Mouse (Mus musculus): ENCODE results near the gene Hdlbp. TPM values are rescaled to one million over a fixed set of nuclear protein-coding genes. Genes with fewer than 3 reads are reported as not detected.

Hdlbp gene
- polyA plus RNA-seq, 1 experiment from 2014 or later = 142 TPM

DNA sequence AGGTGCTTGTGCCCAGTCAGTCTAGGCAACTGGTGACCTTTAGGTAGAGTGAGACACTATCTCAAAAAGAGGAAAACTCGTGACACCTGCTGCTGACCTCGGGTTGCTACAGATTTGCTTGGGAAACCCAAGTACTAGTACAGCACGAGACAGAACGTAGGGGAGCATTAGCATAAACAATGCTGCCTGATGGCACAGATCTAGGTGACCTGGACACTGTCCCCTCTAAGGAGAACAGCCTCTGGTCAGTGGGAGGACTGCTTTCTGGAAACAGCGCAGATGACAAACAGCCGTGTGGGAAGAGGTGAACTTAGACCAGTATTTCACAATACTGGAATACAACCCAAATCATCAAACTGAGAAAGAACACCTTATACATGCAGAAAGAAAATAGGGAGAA, 46.5 kb downstream of the Hdlbp start:
- no peaks in the 10 kb centered on the region for H3K9me3 ChIP-seq (ENCODE audit: control insufficient read depth, low read length)
- H3K9ac ChIP-seq (ENCODE audit: low read length) = no peak overlapping the region
- H3K4me3 ChIP-seq (ENCODE audit: low read depth, low read length) = no peak overlapping the region
- H3K4me1 ChIP-seq (replicated peaks; ENCODE audit: control insufficient read depth, insufficient read depth, low read length) = no peaks in the 10 kb centered on the region
- no peak for DNase-seq (ENCODE audit: low spot score)
- no peaks in the 10 kb centered on the region for H3K27me3 ChIP-seq (replicated peaks; ENCODE audit: control insufficient read depth, insufficient read depth, low read length)
- H3K36me3 ChIP-seq (ENCODE audit: control insufficient read depth, insufficient read depth, low read length) = peaks cover 95% of the 10 kb centered on the region
- WGBS = 86% methylated on average over 6 of the region's 6 CpGs
- H3K27ac ChIP-seq (ENCODE audit: low read depth) = no peak overlapping the region
- ATAC-seq (replicated peaks; ENCODE audit: low FRiP score, low TSS enrichment, low read depth) = no peak
- H3K4me2 ChIP-seq (ENCODE audit: low read length) = no peak overlapping the region

DNA sequence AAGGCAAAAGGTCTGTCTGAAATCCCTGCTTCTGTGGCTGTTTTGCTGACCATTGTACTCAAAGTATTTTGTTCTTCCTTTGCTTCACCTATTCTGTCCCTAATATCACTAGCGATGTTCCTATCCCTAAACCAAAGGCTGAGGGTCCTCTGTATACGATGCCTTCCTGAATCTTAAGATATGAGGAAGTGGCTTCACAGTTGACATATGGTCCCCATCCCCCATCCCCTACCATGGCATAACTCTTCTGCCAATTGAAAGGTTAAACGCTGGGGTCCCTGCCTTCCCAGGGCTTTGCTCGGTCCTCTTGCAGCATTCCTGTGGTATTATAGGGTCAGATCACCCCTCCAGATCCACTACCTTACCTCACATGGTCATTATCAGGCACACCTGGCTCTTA, 75.2 kb downstream of the Hdlbp start:
- Histone ChIP-seq H3K36me3 (ENCODE audit: control insufficient read depth, insufficient read depth, low read length) (peaks cover 34% of the 10 kb centered on the region), H3K4me2 (ENCODE audit: low read length) (no peak overlapping the region), H3K27me3 (replicated peaks; ENCODE audit: control insufficient read depth, insufficient read depth, low read length) (no peaks in the 10 kb centered on the region), H3K9ac (ENCODE audit: low read length) (no peak overlapping the region), H3K4me3 (ENCODE audit: low read depth, low read length) (no peak overlapping the region), H3K27ac (ENCODE audit: low read depth) (no peak overlapping the region), H3K4me1 (replicated peaks; ENCODE audit: control insufficient read depth, insufficient read depth, low read length) (0 out of 2 replicates have a peak, but pooled peaks cover 4% of the 10 kb centered on the region), H3K9me3 (ENCODE audit: control insufficient read depth, low read length) (no peaks in the 10 kb centered on the region)
- DNase-seq (ENCODE audit: low spot score) = no peak
- 74% methylated on average over 4 of the region's 4 CpGs for WGBS
- ATAC-seq (replicated peaks; ENCODE audit: low FRiP score, low TSS enrichment, low read depth) = no peak

DNA sequence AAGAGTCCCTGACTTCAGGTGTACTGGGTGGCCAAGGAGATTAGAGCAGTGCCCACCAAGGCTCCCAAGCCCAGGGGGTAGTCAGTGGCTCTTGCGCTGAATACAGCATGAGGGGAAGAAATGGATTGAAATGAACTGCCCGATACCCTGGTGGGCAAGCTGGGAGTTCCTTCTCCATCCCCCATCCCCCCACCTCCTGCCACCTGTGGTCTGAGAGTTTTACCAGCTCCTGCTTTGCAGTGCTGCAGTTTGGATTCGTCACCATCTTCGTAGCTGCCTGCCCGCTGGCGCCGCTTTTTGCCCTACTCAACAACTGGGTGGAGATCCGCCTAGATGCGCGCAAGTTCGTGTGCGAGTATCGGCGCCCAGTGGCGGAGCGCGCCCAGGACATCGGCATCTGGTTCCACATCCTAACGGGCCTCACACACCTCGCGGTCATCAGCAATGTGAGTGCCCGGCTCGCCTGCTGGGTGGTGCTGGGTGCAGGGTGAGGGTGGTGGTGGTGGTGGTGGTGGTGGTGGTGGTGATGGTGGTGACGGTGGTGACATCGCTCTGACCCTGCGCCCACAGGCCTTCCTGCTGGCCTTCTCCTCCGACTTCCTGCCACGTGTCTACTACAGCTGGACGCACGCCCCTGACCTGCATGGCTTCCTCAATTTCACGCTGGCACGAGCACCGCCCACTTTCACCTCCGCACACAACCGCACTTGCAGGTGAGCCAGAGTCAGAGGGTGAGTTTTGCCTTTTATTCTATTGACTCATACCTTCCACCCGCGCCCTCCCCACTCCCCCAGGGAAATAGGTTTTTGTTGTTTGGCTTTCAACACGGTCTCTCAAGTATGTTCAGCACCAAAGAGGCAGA, 77.2 kb downstream of the Hdlbp start:
- H3K9me3 ChIP-seq (ENCODE audit: control insufficient read depth, low read length) = no peaks in the 10 kb centered on the region
- peak overlapping the region; percentile 52 for H3K4me2 ChIP-seq (ENCODE audit: low read length)
- H3K36me3 ChIP-seq (ENCODE audit: control insufficient read depth, insufficient read depth, low read length) = peaks cover 14% of the 10 kb centered on the region
- H3K27ac ChIP-seq (ENCODE audit: low read depth) = no peak overlapping the region
- H3K4me3 ChIP-seq (ENCODE audit: low read depth, low read length) = peak overlapping the region; percentile 24
- DNase-seq (ENCODE audit: low spot score) (peak; percentile 54), ATAC-seq (replicated peaks; ENCODE audit: low FRiP score, low TSS enrichment, low read depth) (peak; percentile 41; the same call in 1 of the 2 replicates)
- 0 out of 2 replicates have a peak, but pooled peaks cover 4% of the 10 kb centered on the region for H3K4me1 ChIP-seq (replicated peaks; ENCODE audit: control insufficient read depth, insufficient read depth, low read length)
- 17% methylated on average over 37 of the region's 38 CpGs for WGBS
- H3K9ac ChIP-seq (ENCODE audit: low read length) = peak overlapping the region; percentile 23; the same call in 1 of the 2 replicates
- no peaks in the 10 kb centered on the region for H3K27me3 ChIP-seq (replicated peaks; ENCODE audit: control insufficient read depth, insufficient read depth, low read length)

DNA sequence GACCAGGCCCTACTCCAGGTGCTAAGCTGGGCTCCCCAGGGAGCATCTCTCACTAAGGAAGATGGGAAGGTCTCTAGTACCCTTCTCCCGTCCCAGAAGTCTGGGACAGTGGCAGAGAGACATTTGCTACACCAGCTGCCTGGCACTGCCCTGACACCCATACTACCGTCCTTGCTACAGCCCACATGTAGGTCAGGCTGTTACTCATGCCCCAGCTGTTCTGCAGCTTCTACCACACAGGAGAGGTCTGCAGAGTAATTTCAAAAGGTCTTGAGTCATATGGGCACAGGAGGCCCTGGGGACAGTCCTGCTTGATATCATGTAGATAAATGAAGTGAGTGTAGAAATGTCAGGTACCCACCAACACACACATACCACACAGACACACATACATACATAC, 89.7 kb downstream of the Hdlbp start:
- Histone ChIP-seq H3K27ac (ENCODE audit: low read depth) (no peak overlapping the region), H3K4me2 (ENCODE audit: low read length) (no peak overlapping the region), H3K9ac (ENCODE audit: low read length) (no peak overlapping the region), H3K4me3 (ENCODE audit: low read depth, low read length) (no peak overlapping the region), H3K27me3 (replicated peaks; ENCODE audit: control insufficient read depth, insufficient read depth, low read length) (no peaks in the 10 kb centered on the region), H3K9me3 (ENCODE audit: control insufficient read depth, low read length) (no peaks in the 10 kb centered on the region), H3K4me1 (replicated peaks; ENCODE audit: control insufficient read depth, insufficient read depth, low read length) (no peaks in the 10 kb centered on the region), H3K36me3 (ENCODE audit: control insufficient read depth, insufficient read depth, low read length) (no peaks in the 10 kb centered on the region)
- DNase-seq (ENCODE audit: low spot score) = no peak
- WGBS = 77% methylated on average over 2 of the region's 2 CpGs
- ATAC-seq (replicated peaks; ENCODE audit: low FRiP score, low TSS enrichment, low read depth) = no peak

DNA sequence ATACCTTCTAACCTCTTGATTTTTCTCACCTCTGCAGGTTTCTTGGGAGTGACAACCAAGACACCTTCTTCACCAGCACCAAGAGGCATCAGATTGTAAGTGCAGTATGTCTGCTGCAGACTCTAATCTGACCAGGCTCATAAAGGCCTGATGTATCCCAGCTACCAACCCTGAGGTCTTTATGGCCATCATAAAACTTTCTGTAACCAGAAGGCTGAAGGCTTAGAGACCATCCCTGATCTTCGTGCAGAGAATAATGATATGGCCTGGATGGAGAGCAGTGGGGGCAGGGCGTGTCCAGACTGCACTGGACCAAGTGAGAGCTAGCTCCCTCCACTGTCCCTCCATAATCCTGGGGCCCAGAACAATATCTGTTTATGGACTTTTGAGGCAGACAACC, 91.4 kb downstream of the Hdlbp start:
- H3K4me3 ChIP-seq (ENCODE audit: low read depth, low read length) = no peak overlapping the region
- no peaks in the 10 kb centered on the region for H3K9me3 ChIP-seq (ENCODE audit: control insufficient read depth, low read length)
- no peak overlapping the region for H3K27ac ChIP-seq (ENCODE audit: low read depth)
- H3K4me2 ChIP-seq (ENCODE audit: low read length) = no peak overlapping the region
- no peaks in the 10 kb centered on the region for H3K27me3 ChIP-seq (replicated peaks; ENCODE audit: control insufficient read depth, insufficient read depth, low read length)
- no peaks in the 10 kb centered on the region for H3K36me3 ChIP-seq (ENCODE audit: control insufficient read depth, insufficient read depth, low read length)
- 44% methylated on average over 2 of the region's 2 CpGs for WGBS
- DNase-seq (ENCODE audit: low spot score) (no peak), ATAC-seq (replicated peaks; ENCODE audit: low FRiP score, low TSS enrichment, low read depth) (peak; percentile 58; the same call in 1 of the 2 replicates)
- no peak overlapping the region for H3K9ac ChIP-seq (ENCODE audit: low read length)
- H3K4me1 ChIP-seq (replicated peaks; ENCODE audit: control insufficient read depth, insufficient read depth, low read length) = no peaks in the 10 kb centered on the region

DNA sequence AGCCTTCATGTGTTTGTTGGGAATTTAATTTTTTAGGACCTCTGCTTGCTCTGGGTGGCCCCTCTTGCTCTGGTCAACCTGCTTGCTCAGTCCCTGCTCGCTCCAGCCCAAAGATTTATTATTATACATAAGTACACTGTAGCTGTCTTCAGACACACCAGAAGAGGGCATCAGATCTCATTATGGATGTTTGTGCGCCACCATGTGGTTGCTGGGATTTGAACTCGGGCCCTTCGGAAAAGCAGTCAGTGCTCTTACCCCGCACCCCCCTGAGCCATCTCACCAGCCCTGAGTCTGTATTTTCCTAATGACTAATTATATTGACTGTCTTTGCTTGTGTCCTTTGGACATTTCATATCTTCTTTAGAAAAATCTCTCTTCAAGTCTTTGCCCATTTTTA, 99.5 kb downstream of the Hdlbp start:
- no peaks in the 10 kb centered on the region for H3K36me3 ChIP-seq (ENCODE audit: control insufficient read depth, insufficient read depth, low read length)
- H3K4me1 ChIP-seq (replicated peaks; ENCODE audit: control insufficient read depth, insufficient read depth, low read length) = no peaks in the 10 kb centered on the region
- no peak overlapping the region for H3K27ac ChIP-seq (ENCODE audit: low read depth)
- DNase-seq (ENCODE audit: low spot score) = no peak
- H3K4me2 ChIP-seq (ENCODE audit: low read length) = no peak overlapping the region
- no peak for ATAC-seq (replicated peaks; ENCODE audit: low FRiP score, low TSS enrichment, low read depth)
- H3K27me3 ChIP-seq (replicated peaks; ENCODE audit: control insufficient read depth, insufficient read depth, low read length) = no peaks in the 10 kb centered on the region; the same call in 1 of the 2 replicates
- 82% methylated on average over 5 of the region's 5 CpGs for WGBS
- H3K9me3 ChIP-seq (ENCODE audit: control insufficient read depth, low read length) = no peaks in the 10 kb centered on the region
- H3K4me3 ChIP-seq (ENCODE audit: low read depth, low read length) = no peak overlapping the region
- no peak overlapping the region for H3K9ac ChIP-seq (ENCODE audit: low read length)

DNA sequence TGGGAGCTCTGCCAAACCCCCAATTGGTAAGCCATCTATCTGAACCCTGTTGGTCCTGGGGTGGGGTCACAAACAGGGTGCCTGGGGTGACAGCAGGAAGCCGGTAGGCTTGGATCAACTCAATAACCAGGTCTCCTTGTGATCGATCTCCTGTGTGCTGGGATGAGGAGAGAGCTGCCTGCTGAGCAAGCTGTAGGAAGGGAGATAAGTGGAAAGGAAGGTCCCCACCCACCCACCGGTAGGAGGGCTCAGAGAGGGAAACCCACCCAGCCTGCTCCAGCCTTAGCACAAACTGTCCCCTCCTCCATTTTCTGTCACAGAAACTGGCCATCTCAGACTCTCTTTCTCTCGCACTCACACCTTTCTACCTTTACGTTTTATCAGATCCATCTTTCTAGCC, 101.3 kb downstream of the Hdlbp start:
- no peak for ATAC-seq (replicated peaks; ENCODE audit: low FRiP score, low TSS enrichment, low read depth)
- 66% methylated on average over 5 of the region's 5 CpGs for WGBS

DNA sequence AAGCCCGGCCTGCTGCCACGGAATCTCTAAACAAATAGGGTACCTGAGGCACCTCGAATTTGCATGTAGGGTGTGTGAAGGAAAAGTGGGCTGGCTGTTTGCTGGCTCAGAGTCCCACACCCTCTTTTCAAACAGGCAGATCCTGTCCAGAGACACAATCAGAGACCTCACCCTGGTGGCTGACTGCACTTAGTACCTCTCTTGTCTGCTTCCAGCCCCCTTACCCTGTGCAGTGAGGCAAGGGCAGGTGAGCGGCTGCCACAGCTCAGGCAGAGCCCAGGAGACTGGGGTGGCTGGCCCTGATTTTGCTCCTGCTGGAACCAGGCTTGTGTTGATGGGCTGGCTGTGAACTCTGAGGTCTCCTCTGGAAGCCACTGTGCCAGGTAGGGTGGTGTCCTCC, 105.0 kb downstream of the Hdlbp start, which contains the start of gene Ano7:
TSS of gene Ano7 (plus strand) at position 266 of the 400 bp plus-strand sequence.
- no peaks in the 10 kb centered on the region; the same call in 1 of the 2 replicates for H3K27me3 ChIP-seq (replicated peaks; ENCODE audit: control insufficient read depth, insufficient read depth, low read length)

More for the DNA sequence above, 101.3 kb downstream of the Hdlbp start:
- Histone ChIP-seq H3K27ac (ENCODE audit: low read depth) (no peak overlapping the region), H3K9me3 (ENCODE audit: control insufficient read depth, low read length) (no peaks in the 10 kb centered on the region), H3K4me2 (ENCODE audit: low read length) (no peak overlapping the region), H3K4me3 (ENCODE audit: low read depth, low read length) (no peak overlapping the region), H3K9ac (ENCODE audit: low read length) (no peak overlapping the region), H3K27me3 (replicated peaks; ENCODE audit: control insufficient read depth, insufficient read depth, low read length) (no peaks in the 10 kb centered on the region; the same call in 1 of the 2 replicates), H3K36me3 (ENCODE audit: control insufficient read depth, insufficient read depth, low read length) (no peaks in the 10 kb centered on the region), H3K4me1 (replicated peaks; ENCODE audit: control insufficient read depth, insufficient read depth, low read length) (no peaks in the 10 kb centered on the region)
- DNase-seq (ENCODE audit: low spot score) = no peak

More for the DNA sequence above, 105.0 kb downstream of the Hdlbp start, which contains the start of gene Ano7:
- H3K36me3 ChIP-seq (ENCODE audit: control insufficient read depth, insufficient read depth, low read length) = no peaks in the 10 kb centered on the region
- no peak within 1 kb of the TSS for H3K4me3 ChIP-seq (ENCODE audit: low read depth, low read length)
- no peak within 1 kb of the TSS for H3K27ac ChIP-seq (ENCODE audit: low read depth)
- WGBS = 45% methylated on average over 4 of the region's 4 CpGs
- no peaks in the 10 kb centered on the region for H3K4me1 ChIP-seq (replicated peaks; ENCODE audit: control insufficient read depth, insufficient read depth, low read length)
- no peaks in the 10 kb centered on the region for H3K9me3 ChIP-seq (ENCODE audit: control insufficient read depth, low read length)
- no peak within 1 kb of the TSS for H3K4me2 ChIP-seq (ENCODE audit: low read length)
- ATAC-seq (replicated peaks; ENCODE audit: low FRiP score, low TSS enrichment, low read depth) (peak; percentile 73), DNase-seq (ENCODE audit: low spot score) (peak; percentile 54)
- no peak within 1 kb of the TSS for H3K9ac ChIP-seq (ENCODE audit: low read length)

Data from intestine, embryonic 14.5 days (tissue).